Mouse (Mus musculus): Measurements from ENCODE around the gene Nt5dc1.

GRCm38 (mm10) chr10:34300368-34300767, 118.0 kb downstream of the Nt5dc1 start:
- TF ChIP-seq CTCF (IDR thresholded peaks at IDR 0.05; ENCODE audit: low read depth, low read length) (no peak), POLR2A (IDR thresholded peaks at IDR 0.05; ENCODE audit: insufficient read depth, low read length) (no peak)
